Mouse (Mus musculus): ENCODE data around the gene Iqcn. TPM values are rescaled to one million over a fixed set of nuclear protein-coding genes. Genes with fewer than 3 reads are reported as not detected.

Iqcn gene
- polyA plus RNA-seq, 1 experiment from 2014 or later: 0.04 TPM

- peak overlapping the region; percentile 73 for H3K27ac ChIP-seq (ENCODE audit: low read depth)
- peak overlapping the region; percentile 79 for H3K4me3 ChIP-seq (ENCODE audit: low read depth, low read length)
- H3K4me2 ChIP-seq: peak overlapping the region; percentile 91
- H3K36me3 ChIP-seq (ENCODE audit: insufficient read depth): peaks cover 18% of the 10 kb centered on the region
- TF ChIP-seq CTCF (IDR thresholded peaks at IDR 0.05; ENCODE audit: low read depth): no peak
- peak overlapping the region; percentile 83 for H3K9ac ChIP-seq
- ATAC-seq (ENCODE audit: insufficient read depth): peak; percentile 97
- H3K4me1 ChIP-seq (ENCODE audit: insufficient read depth): peaks cover 9% of the 10 kb centered on the region
- WGBS: 1% methylated on average over 44 of the region's 44 CpGs
- DNase-seq: peak; percentile 98
- no peaks in the 10 kb centered on the region for H3K27me3 ChIP-seq (ENCODE audit: insufficient read depth, low read length)
- no peaks in the 10 kb centered on the region for H3K9me3 ChIP-seq (ENCODE audit: low read depth, low read length)
These were observed 43.5 kb upstream of the Iqcn start for GRCm38 (mm10) chr8:70659604-70660272.

DNA sequence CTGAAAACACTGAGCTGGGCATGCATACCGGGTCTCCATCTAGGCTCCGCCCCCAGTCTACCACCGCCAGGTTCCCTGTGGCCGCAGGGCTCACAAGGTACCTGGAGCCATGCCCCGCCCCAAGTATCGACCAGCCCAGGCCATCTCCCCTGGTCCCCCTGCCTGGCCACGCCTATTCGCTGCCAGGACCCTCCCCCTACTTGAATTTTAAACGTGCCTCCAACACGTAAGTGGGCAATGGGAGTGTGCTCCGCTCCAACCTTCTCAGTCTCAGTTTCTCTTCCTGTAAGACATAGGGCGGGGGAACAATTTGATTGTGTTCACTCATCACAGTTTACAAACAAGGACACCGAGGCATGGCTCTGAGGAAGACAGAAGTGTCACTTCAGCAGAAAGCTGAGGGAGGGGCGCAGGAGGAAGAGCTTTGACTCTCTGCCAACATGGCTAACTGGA is 43.0 kb upstream of the Iqcn start, which contains the start of gene Pgpep1:
Gene Pgpep1, minus strand, starts transcription at position 116 of the 453 bp plus-strand sequence.
- peak; percentile 79 for DNase-seq
- TF ChIP-seq CTCF (IDR thresholded peaks at IDR 0.05; ENCODE audit: low read depth): no peak
- no peaks in the 10 kb centered on the region for H3K27me3 ChIP-seq (ENCODE audit: insufficient read depth, low read length)
- peaks cover 13% of the 10 kb centered on the region for H3K36me3 ChIP-seq (ENCODE audit: insufficient read depth)
- peak within 1 kb of the TSS; percentile 83 for H3K9ac ChIP-seq
- peaks cover 9% of the 10 kb centered on the region for H3K4me1 ChIP-seq (ENCODE audit: insufficient read depth)
- H3K9me3 ChIP-seq (ENCODE audit: low read depth, low read length): no peaks in the 10 kb centered on the region
- peak; percentile 75 for ATAC-seq (ENCODE audit: insufficient read depth)
- peak within 1 kb of the TSS; percentile 73 for H3K27ac ChIP-seq (ENCODE audit: low read depth)
- 3% methylated on average over 14 of the region's 14 CpGs for WGBS
- peak within 1 kb of the TSS; percentile 79 for H3K4me3 ChIP-seq (ENCODE audit: low read depth, low read length)
- peak within 1 kb of the TSS; percentile 91 for H3K4me2 ChIP-seq

DNA sequence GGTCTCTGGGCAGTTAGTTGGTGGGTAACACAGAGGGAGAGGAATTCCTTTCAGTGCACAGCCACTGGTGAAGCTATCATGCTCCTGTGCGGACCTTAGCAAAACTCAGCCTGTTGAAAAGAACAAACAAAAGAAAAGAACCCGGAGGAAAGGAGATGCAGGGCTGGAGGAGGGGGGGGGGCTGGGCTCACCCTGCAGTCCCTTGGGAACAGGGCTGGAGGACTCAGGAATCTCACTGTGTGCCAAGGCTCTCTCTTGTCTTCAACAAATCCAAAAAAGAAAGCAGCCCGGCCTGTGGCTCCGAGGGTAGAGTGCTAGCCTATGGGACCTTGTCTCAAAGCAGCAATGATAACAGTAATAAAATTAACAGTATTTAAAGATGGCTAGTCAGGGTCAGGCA is 39.6 kb upstream of the Iqcn start:
- no peak overlapping the region for H3K4me3 ChIP-seq (ENCODE audit: low read depth, low read length)
- no peak overlapping the region for H3K27ac ChIP-seq (ENCODE audit: low read depth)
- ATAC-seq (ENCODE audit: insufficient read depth) (no peak), DNase-seq (no peak)
- H3K4me2 ChIP-seq: no peak overlapping the region
- no peaks in the 10 kb centered on the region for H3K36me3 ChIP-seq (ENCODE audit: insufficient read depth)
- no peaks in the 10 kb centered on the region for H3K27me3 ChIP-seq (ENCODE audit: insufficient read depth, low read length)
- no peak for TF ChIP-seq CTCF (IDR thresholded peaks at IDR 0.05; ENCODE audit: low read depth)
- H3K4me1 ChIP-seq (ENCODE audit: insufficient read depth): peaks cover 3% of the 10 kb centered on the region
- H3K9me3 ChIP-seq (ENCODE audit: low read depth, low read length): no peaks in the 10 kb centered on the region
- no peak overlapping the region for H3K9ac ChIP-seq
- WGBS: 32% methylated on average over 4 of the region's 4 CpGs

- WGBS: 64% methylated on average over 3 of the region's 3 CpGs
- DNase-seq: no peak
- H3K4me3 ChIP-seq (ENCODE audit: low read depth, low read length): no peak overlapping the region
These were observed 38.6 kb upstream of the Iqcn start for GRCm38 (mm10) chr8:70664631-70665030.

GRCm38 (mm10) chr8:70665599-70665998 is 37.7 kb upstream of the Iqcn start:
- Histone ChIP-seq H3K36me3 (ENCODE audit: insufficient read depth) (no peaks in the 10 kb centered on the region), H3K27ac (ENCODE audit: low read depth) (no peak overlapping the region), H3K9ac (no peak overlapping the region), H3K4me2 (no peak overlapping the region), H3K9me3 (ENCODE audit: low read depth, low read length) (no peaks in the 10 kb centered on the region), H3K4me1 (ENCODE audit: insufficient read depth) (no peaks in the 10 kb centered on the region), H3K27me3 (ENCODE audit: insufficient read depth, low read length) (no peaks in the 10 kb centered on the region), H3K4me3 (ENCODE audit: low read depth, low read length) (no peak overlapping the region)
- no peak for TF ChIP-seq CTCF (IDR thresholded peaks at IDR 0.05; ENCODE audit: low read depth)
- DNase-seq (no peak), ATAC-seq (ENCODE audit: insufficient read depth) (no peak)
- WGBS: 69% methylated on average over 2 of the region's 2 CpGs

More at GRCm38 (mm10) chr8:70664631-70665030, 38.6 kb upstream of the Iqcn start:
- Histone ChIP-seq H3K4me2 (no peak overlapping the region), H3K27ac (ENCODE audit: low read depth) (no peak overlapping the region), H3K4me1 (ENCODE audit: insufficient read depth) (no peaks in the 10 kb centered on the region), H3K9ac (no peak overlapping the region), H3K36me3 (ENCODE audit: insufficient read depth) (no peaks in the 10 kb centered on the region), H3K27me3 (ENCODE audit: insufficient read depth, low read length) (no peaks in the 10 kb centered on the region), H3K9me3 (ENCODE audit: low read depth, low read length) (no peaks in the 10 kb centered on the region)
- no peak for ATAC-seq (ENCODE audit: insufficient read depth)
- TF ChIP-seq CTCF (IDR thresholded peaks at IDR 0.05; ENCODE audit: low read depth): no peak

DNA sequence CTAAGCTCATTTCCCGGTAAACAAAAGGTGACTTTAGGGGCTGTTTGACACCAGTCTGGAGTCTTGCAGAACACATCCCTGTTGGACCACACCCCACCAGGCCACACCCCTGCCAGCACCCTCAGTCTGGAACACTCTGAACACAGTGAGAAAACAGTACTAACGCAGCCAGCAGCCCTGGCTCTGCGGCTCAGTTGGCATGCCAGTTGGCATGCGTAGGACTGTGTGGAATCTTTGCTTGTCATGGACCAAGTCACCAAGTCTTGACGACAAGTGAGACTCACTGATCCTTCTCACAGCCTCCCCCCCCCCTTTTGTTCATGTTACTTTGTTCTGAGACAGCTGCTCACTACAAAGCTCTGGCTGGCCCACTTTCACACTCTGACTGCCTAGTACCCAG is 36.2 kb upstream of the Iqcn start:
- Histone ChIP-seq H3K9me3 (ENCODE audit: low read depth, low read length) (no peaks in the 10 kb centered on the region), H3K4me1 (ENCODE audit: insufficient read depth) (no peaks in the 10 kb centered on the region), H3K36me3 (ENCODE audit: insufficient read depth) (no peaks in the 10 kb centered on the region), H3K4me3 (ENCODE audit: low read depth, low read length) (no peak overlapping the region), H3K27ac (ENCODE audit: low read depth) (no peak overlapping the region), H3K4me2 (no peak overlapping the region), H3K9ac (no peak overlapping the region), H3K27me3 (ENCODE audit: insufficient read depth, low read length) (no peaks in the 10 kb centered on the region)
- 64% methylated on average over 5 of the region's 5 CpGs for WGBS
- TF ChIP-seq CTCF (IDR thresholded peaks at IDR 0.05; ENCODE audit: low read depth): no peak
- DNase-seq (no peak), ATAC-seq (ENCODE audit: insufficient read depth) (no peak)

GRCm38 (mm10) chr8:70671615-70672324 is 31.5 kb upstream of the Iqcn start:
- 63% methylated on average over 10 of the region's 10 CpGs for WGBS
- DNase-seq (no peak), ATAC-seq (ENCODE audit: insufficient read depth) (no peak)
- Histone ChIP-seq H3K4me3 (ENCODE audit: low read depth, low read length) (no peak overlapping the region), H3K9me3 (ENCODE audit: low read depth, low read length) (no peaks in the 10 kb centered on the region), H3K4me1 (ENCODE audit: insufficient read depth) (peaks cover 10% of the 10 kb centered on the region), H3K27ac (ENCODE audit: low read depth) (no peak overlapping the region), H3K27me3 (ENCODE audit: insufficient read depth, low read length) (no peaks in the 10 kb centered on the region), H3K36me3 (ENCODE audit: insufficient read depth) (peaks cover 3% of the 10 kb centered on the region; the same call in 1 of the 2 replicates), H3K9ac (no peak overlapping the region), H3K4me2 (no peak overlapping the region)
- no peak for TF ChIP-seq CTCF (IDR thresholded peaks at IDR 0.05; ENCODE audit: low read depth)
